Mouse (Mus musculus): ENCODE data around the gene Pga5. TPM values are rescaled to one million over a fixed set of nuclear protein-coding genes. Genes with fewer than 3 reads are reported as not detected.

Pga5 gene
- total RNA-seq, 2 experiments from 2014 or later, result not detected

Other genes starting within 250 kb of the Pga5 start
- gene Lrrc10b, start 220.6 kb downstream of the Pga5 start, total RNA-seq (2014; fragmentation: Nextera tagmentation), result not detected in 2 replicates
- 0.34 TPM in 1 of 2 replicates, not detected in the other for gene Lrrc10b, start 220.6 kb downstream of the Pga5 start, total RNA-seq (2017)
- gene Ppp1r32, start 195.1 kb downstream of the Pga5 start, total RNA-seq (2014; fragmentation: Nextera tagmentation), result 1.2 TPM in 1 of 2 replicates, not detected in the other
- gene Ppp1r32, start 195.1 kb downstream of the Pga5 start, total RNA-seq (2017), result not detected in 2 replicates
- 73.3 and 88.9 TPM in 2 replicates for gene Cpsf7, start 152.8 kb downstream of the Pga5 start, total RNA-seq (2014; fragmentation: Nextera tagmentation)
- gene Cpsf7, start 152.8 kb downstream of the Pga5 start, total RNA-seq (2017), result 34.5 and 36.4 TPM in 2 replicates
- gene Sdhaf2, start 151.9 kb downstream of the Pga5 start, total RNA-seq (2014; fragmentation: Nextera tagmentation), result 42.9 and 44.4 TPM in 2 replicates
- 48.7 and 58.9 TPM in 2 replicates for gene Sdhaf2, start 151.9 kb downstream of the Pga5 start, total RNA-seq (2017)
- gene Tmem216, start 121.8 kb downstream of the Pga5 start, total RNA-seq (2014; fragmentation: Nextera tagmentation), result 30.4 and 39.5 TPM in 2 replicates
- gene Tmem216, start 121.8 kb downstream of the Pga5 start, total RNA-seq (2017), result 19.9 and 27.1 TPM in 2 replicates
- 35.1 and 39.7 TPM in 2 replicates for gene Cyb561a3, start 100.9 kb downstream of the Pga5 start, total RNA-seq (2014; fragmentation: Nextera tagmentation)
- gene Cyb561a3, start 100.9 kb downstream of the Pga5 start, total RNA-seq (2017), result 21.7 and 31.3 TPM in 2 replicates
- gene Tmem138, start 100.7 kb downstream of the Pga5 start, total RNA-seq (2014; fragmentation: Nextera tagmentation), result 24.4 and 28.6 TPM in 2 replicates
- gene Tmem138, start 100.7 kb downstream of the Pga5 start, total RNA-seq (2017), result 5.8 and 8.1 TPM in 2 replicates
- gene Ddb1, start 72.7 kb downstream of the Pga5 start, total RNA-seq (2014; fragmentation: Nextera tagmentation), result 174 and 186 TPM in 2 replicates
- 345 and 427 TPM in 2 replicates for gene Ddb1, start 72.7 kb downstream of the Pga5 start, total RNA-seq (2017)
- gene Tkfc, start 72.4 kb downstream of the Pga5 start, total RNA-seq (2014; fragmentation: Nextera tagmentation), result 12.8 and 13.0 TPM in 2 replicates
- 5.0 and 7.1 TPM in 2 replicates for gene Tkfc, start 72.4 kb downstream of the Pga5 start, total RNA-seq (2017)
- gene Vwce, start 43.9 kb downstream of the Pga5 start, total RNA-seq (2014; fragmentation: Nextera tagmentation), result not detected in 2 replicates
- 1.1 TPM in 1 of 2 replicates, not detected in the other for gene Vwce, start 43.9 kb downstream of the Pga5 start, total RNA-seq (2017)
- 21.1 and 23.8 TPM in 2 replicates for gene Vps37c, start 10.7 kb upstream of the Pga5 start, total RNA-seq (2014; fragmentation: Nextera tagmentation)
- gene Vps37c, start 10.7 kb upstream of the Pga5 start, total RNA-seq (2017), result 15.3 and 20.0 TPM in 2 replicates
- not detected in 2 replicates for gene Cd5, start 60.9 kb upstream of the Pga5 start, total RNA-seq (2014; fragmentation: Nextera tagmentation)
- gene Cd5, start 60.9 kb upstream of the Pga5 start, total RNA-seq (2017), result not detected in 2 replicates
- 0.28 and 3.8 TPM in 2 replicates for gene Cd6, start 152.0 kb upstream of the Pga5 start, total RNA-seq (2014; fragmentation: Nextera tagmentation)
- 0.21 and 0.26 TPM in 2 replicates for gene Cd6, start 152.0 kb upstream of the Pga5 start, total RNA-seq (2017)
- gene Slc15a3, start 161.7 kb upstream of the Pga5 start, total RNA-seq (2014; fragmentation: Nextera tagmentation), result 0.99 and 1.0 TPM in 2 replicates
- gene Slc15a3, start 161.7 kb upstream of the Pga5 start, total RNA-seq (2017), result 0.22 and 0.88 TPM in 2 replicates
- gene Tmem132a, start 191.9 kb upstream of the Pga5 start, total RNA-seq (2014; fragmentation: Nextera tagmentation), result 0.53 TPM in 1 of 2 replicates, not detected in the other
- 0.17 and 0.41 TPM in 2 replicates for gene Tmem132a, start 191.9 kb upstream of the Pga5 start, total RNA-seq (2017)
- gene Tmem109, start 203.9 kb upstream of the Pga5 start, total RNA-seq (2014; fragmentation: Nextera tagmentation), result 25.2 and 25.3 TPM in 2 replicates
- 7.8 and 11.6 TPM in 2 replicates for gene Tmem109, start 203.9 kb upstream of the Pga5 start, total RNA-seq (2017)
- gene Prpf19, start 217.2 kb upstream of the Pga5 start, total RNA-seq (2014; fragmentation: Nextera tagmentation), result 114 and 116 TPM in 2 replicates
- gene Prpf19, start 217.2 kb upstream of the Pga5 start, total RNA-seq (2017), result 140 and 236 TPM in 2 replicates
- gene Zp1, start 242.6 kb upstream of the Pga5 start, total RNA-seq (2014; fragmentation: Nextera tagmentation), result not detected in 2 replicates
- gene Zp1, start 242.6 kb upstream of the Pga5 start, total RNA-seq (2017), result not detected in 2 replicates